Mouse (Mus musculus): ENCODE measurements around the gene Hsd17b2. TPM values are rescaled to one million over a fixed set of nuclear protein-coding genes. Genes with fewer than 3 reads are reported as not detected.
"Not testable (repeated sequence)": the region's sequence is repeated elsewhere in the genome, so short reads cannot be mapped to it uniquely, and the experiment has no call there.

Gene Hsd17b2
- total RNA-seq, 2 experiments from 2014 or later, result not detected

DNA sequence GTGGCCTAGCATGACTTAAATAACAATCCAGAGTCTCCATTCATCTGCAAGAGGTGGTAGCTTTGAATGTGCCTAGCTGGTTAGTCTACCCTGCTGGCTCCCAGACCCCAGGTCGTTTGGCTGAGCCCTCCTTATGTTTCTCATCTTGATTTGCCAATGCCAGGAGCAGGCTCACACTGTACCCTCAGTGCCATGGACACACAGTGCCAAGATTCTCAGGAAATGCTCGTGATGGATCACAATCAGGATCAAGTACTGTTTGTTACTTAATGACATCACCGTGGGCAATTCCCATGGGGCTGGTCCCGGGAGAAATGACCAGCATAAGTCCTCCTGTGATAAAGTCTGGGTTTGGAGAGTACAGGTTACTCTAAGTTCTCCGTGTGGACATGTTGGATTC is 14.2 kb downstream of the Hsd17b2 start:
- no peak for DNase-seq

DNA sequence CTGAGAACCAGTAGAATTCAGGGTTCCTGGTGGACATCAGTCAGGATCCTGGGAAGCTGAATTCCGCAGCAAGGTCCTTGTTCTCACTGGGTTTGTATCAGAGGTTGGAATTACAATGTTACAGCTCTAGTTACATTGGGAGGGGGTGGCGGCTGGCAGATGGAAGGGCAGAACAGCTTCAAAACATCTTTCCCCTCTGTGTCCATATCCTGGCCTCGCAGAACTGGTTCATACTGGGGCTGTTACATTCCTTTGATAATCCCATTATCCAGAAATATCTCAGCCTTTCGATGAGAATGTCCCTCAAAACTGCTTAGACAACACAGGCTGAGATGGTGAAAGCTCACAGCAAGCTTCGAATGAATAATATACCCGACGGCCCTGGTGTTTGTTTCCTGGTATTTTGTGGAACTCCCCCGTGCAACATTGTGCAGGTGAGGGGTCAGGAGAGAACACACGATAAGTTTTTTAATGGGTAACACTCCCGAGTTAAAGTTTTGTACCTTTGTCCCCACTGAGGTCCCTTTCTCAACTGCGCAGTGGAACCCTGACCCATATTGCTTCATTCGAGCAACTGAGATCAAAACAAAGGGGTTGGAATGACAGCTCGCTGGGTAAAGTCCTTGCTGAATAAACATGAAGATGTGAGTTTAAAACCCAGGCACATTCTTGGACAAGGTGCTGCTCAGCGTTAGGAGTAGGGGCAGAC is 16.6 kb downstream of the Hsd17b2 start:
- no peak for DNase-seq

DNA sequence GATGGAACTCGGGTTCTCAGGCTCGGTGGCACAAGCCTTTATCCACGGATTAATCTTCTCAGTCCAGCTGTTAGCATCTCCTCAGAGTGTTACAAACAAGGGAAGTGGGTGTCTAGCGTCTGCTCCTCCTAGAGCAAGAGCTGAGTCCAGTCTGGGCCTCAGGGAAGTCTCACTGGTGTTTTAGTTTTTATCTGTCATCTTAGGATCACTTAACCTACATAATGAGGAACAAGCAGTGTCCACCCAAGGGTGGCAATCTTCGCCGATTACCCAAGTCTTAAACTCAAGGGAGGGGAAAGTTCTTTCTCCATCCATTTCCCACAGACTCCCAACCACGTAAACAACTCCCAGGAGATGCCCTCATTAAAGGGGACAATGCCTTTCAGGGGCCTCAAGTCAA is 24.8 kb downstream of the Hsd17b2 start:
- DNase-seq, result no peak

DNA sequence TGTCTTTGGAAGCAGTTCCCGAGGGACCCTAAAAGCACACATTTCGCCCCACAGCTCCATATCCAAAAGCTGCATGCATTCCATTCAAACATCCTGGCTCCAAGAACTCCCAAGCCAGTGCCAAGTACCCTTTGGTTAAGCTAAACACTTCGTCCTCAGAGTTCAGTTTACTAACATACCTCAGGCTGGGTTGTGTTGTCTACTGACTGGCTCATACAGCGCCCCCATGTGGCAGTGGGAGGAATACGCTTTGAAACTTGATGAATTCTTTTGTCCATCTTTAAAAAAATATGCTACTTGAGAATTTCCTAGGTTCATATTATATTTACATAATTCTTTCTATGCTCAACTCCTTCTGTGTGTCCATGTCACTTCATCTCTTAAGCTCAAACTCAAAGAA is 25.9 kb downstream of the Hsd17b2 start:
- peak; percentile 16 for DNase-seq

DNA sequence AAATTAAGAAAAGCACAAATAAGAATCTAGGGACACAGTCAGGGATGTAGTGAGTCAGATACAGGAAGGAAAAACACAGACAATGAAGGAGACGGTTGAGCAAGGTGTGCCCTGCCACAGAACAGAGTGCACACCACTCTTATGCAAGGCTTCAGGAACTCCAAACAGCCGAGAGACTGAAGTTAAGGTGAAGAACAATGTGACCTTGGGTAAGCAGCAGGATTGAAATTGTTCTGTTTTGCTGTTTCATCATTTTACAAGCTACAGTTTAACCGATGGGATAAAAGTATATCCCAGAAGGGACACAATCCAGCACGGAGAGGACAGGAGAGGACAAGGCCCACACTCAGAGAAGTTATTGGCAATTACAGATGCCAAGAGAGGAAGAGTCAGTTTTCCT is 26.5 kb downstream of the Hsd17b2 start:
- DNase-seq, result no peak

DNA sequence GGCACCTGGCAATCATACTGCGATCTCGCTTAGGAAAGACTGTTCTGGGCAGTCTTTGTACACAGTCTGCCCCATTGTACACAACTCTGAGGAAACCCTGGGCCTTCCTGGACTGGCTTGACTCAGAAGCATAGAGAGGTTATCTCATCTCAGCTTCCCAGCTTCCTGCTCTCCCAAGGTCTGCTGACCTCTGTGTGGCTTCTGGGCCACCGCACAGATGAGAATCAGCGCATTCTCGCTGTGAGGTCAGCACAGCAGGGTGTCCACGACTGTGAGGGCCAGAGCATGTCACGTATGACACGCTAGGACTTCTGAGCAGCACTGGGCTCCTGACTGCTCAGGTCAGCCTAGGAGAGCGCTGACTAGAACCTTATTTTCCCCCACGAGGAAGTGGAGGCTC is 29.3 kb downstream of the Hsd17b2 start:
- DNase-seq, result no peak

DNA sequence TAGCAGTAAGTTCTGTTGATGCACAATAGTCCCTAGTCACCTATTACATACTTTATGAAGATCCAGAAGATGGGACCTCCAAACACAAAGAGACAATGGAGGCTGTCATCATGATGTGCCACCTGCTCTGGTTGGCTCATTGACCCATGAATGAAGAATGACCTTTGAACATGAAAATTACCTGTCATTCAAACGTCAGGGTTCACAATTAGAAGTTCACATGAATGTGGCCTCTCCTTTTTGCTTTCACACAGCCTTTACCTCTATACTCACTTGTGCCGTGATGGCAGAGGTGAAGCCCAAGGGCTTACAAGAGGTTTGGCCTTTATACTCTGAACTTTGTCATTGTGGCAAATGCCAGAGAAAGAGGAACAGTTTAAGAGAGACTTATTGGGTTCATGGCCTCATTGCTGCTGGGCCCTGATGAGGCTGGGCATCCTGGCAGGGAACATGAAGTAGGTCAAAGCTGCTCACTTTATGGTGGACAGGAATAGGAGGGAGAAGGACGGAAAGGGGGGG is 35.0 kb downstream of the Hsd17b2 start:
- no peak for DNase-seq

DNA sequence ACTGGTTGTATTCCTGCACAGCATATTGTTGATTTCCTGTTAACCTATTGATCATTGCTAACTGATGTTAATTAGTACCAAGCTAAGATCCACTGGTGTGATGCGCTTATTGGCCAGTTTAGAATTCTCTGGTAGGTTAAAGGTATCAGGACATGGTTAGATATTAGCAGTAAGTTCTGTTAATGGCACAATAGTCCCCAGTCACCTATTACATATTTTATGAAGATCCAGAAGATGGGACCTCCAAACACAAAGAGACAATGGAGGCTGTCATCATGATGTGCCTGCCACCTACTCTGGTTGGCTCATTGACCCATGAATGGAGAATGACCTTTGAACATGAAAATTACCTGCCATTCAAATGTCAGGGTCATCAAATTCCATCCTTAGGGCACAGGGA is 36.5 kb downstream of the Hsd17b2 start:
- not testable (repeated sequence) for DNase-seq

DNA sequence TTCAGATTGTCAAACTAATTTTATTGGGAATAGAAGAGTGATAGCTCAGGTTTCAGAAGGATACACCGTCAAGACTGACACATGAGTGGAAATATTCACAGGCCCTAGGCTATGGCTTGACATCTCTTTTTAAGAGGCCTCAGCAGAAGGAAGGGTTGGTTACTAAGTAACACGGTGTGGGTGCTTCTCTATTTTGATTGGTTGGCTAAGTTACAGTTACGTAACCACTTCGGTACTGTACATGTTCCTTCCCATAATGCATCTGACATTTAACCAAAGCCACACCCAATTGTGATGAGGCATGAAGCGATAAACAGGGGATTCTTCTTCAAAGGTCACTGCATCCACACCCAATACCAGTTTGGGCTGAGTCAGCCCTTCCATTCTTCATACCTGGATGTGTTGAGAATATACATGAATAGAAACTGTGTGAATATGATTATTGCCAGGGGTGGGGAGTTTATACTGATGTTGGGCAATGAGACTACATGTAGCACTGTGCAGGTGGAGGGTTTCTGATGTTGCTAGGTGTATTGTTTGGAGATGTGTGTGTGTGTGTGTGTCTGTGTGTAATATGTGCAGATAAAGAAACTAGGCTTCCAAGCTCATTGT is 38.8 kb downstream of the Hsd17b2 start:
- DNase-seq, result no peak

DNA sequence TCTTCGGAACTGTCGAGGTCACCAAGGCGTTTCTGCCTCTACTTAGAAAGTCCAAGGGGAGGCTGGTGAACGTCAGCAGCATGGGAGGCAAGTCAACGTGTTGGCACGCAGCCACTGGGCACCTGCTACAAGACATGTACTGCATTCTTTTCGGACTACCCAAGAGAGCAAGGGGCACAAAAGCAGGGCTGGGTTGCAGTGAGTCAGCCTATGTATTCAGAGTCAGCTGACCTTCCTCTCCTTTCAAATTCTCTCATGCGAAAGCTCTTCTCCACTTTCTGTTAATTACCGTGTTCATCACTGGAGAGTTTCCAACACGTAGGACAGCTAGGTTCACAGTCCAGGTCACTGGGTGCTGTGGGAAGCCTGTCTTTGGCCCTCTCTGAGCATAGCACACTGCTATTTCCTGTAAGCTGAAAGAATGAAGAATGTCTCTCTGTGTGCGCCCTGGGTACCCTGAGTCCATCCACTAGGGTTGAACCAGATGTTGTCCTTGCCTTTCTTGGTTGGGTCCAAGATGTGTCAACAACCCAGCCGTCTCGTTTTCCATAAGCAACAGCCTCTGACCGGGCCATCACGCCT is 40.8 kb downstream of the Hsd17b2 start:
- peak; percentile 14 for DNase-seq

DNA sequence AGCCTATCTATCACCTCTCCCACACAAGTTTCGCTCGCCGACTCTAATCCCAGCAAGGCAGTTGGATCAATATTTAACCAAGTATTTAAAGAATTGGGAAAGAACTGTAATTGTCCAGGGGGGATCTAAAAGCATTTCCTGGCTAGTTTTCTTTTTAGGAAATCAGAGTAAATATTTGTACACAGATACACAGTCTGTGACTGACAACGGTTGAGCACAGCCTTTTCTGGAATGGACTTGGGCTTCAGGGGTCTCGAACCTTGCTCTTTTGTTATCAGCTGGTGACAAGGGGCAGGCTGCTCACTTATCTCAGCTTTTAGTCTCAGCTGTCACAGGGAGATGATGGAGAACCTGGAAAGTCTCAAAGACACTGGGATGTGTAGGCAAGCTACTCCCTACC is 44.9 kb downstream of the Hsd17b2 start:
- no peak for DNase-seq

DNA sequence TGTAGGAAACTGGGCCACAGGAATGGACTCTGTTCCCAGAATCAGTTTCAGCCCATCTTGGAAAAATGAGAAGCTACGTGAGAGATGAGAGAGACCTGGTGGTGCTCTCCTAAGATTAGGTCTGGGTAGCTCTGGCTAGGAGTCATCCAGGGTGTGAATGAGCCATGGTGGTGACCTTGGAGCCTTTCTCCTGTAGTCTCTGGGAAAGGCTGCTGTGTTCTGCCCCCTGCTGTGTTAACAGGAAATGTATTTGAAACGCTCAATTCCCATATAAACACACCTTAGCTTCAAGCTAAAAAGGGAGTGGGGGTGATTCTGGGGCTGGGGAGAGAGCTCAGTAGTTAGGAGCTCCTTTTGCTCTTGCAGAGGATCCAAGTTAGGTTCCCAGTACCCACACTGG is 45.7 kb downstream of the Hsd17b2 start:
- DNase-seq, result no peak

DNA sequence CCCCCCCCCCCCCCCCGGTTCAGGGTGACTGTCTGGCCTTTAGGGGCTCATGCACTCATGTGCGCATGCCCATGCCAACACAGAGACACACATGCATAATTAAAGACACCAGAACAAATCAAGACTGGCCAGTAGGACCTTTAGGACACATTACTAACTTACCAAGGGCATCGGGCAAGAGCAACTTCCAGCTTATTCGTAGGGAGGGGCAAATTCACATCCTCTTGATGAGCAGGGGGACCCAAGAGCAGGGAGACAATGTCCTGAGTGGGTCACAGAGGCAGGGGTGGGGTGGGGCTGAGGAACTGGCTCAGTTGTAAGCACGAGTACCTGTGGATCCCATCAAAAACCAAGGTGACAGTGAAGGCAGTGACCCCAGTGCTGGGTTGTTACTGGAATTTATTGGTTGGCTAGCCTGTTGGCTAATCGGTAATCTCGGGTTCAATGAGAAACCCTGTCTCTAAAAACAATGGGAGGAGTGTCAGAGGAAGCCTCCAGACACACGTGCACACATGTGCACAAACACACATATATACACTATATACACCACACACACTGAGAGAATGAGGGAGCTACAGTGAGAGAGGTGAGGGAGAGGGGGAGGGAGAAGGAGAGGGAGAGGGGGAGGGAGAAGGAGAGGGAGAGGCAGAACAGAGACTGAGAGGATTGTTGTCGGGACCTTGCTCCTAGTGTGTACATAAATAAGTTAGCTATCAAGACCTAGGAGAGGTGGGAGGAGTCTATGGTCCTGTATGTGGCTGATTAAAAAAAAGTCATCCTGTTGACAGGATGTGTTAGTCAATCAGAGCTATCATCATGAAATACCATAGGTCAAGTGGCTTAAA is 46.4 kb downstream of the Hsd17b2 start:
- no peak for DNase-seq

DNA sequence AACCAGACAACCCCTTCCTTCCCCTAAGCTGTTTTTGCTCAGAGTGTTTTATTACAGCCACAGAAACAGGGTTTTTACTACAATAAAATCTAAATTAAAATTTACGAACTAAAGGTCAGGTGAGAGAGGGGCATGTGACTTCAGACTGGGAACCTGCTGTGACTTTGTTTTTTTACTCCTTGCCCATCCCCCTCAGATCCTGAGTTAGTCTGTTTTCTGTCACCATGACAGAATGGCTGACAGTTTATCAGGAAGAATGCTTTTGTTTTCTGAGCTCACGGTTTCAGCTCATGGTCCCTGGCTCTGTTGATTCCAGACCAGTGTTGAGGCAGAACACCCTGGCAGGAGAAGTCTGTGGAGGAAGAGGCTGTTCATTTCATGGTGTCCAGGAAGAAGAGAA is 47.7 kb downstream of the Hsd17b2 start:
- DNase-seq, result no peak

DNA sequence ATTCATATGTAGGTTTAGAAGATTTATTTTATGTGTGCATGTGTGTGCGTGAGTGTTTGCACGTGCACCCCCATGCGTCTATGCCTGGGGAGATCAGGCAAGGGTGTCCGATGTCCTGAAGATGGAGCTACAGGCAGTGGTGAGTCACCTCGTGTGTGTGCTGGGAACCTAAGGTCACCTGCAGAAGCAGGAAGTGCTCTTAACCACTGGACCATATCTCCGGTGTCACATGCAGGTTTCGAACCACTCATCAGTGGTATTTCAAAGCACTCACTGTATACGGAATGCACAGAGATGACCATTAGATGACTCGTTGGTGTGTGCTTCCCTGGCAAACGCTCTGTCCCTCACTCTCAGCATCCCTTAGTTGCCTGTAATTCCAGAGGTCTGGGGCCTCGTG is 56.2 kb downstream of the Hsd17b2 start:
- no peak for DNase-seq

DNA sequence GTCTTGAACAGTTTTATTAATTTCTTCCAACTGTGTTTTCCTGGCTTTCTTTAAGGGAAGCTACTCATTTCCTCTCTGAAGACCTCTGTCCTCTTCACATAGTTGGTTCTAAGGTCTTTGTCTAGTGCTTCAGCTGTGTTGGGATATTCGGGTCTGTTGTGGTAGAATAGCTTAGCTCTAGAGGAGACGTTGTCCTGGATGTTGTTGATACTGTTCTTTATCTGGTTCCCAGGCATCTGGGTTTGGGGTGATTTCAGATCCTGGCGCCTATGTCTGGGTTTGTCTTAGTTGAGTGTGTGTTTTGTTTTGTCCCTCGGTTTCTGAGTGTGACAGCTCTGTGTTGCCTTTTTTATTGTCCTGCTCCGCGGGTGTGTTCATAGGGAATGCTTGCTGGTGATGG is 61.1 kb downstream of the Hsd17b2 start:
- DNase-seq, result no peak

DNA sequence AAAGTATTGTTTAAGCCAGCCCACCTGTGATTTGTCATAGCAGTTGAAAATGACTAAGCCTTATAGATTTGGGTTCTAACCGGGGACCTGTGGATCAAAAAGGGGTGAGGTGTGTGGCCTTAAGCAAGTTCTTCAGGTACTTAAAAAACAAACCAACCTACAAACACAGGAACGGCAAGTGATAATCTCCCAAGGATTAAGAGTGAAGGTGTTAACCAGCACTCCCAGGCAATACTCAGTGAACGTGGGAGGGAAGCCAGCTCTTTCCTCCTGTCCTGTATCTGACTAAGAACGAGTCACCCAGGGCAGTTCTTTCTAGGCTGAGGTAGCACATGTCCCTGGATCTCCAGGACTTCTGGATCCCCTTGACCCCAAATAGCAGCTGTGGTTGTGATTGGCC is 62.9 kb downstream of the Hsd17b2 start:
- no peak for DNase-seq

DNA sequence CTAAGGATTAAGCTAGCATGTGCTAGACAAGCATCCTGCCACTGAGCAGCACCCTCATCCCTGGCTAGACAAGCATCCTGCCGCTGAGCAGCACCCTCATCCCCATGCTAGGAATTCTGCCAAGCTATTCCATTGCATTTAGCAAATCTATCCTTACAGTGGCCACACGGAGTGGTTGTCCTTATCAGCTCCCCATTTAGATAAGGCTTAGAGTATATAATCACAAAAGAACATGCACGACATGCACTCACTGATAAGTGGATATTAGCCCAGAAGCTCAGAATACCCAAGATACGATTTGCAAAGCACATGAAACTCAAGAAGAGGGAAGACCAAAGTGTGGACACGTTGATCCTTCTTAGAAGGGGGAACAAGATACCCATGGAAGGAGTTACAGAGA is 64.2 kb downstream of the Hsd17b2 start:
- no peak for DNase-seq

DNA sequence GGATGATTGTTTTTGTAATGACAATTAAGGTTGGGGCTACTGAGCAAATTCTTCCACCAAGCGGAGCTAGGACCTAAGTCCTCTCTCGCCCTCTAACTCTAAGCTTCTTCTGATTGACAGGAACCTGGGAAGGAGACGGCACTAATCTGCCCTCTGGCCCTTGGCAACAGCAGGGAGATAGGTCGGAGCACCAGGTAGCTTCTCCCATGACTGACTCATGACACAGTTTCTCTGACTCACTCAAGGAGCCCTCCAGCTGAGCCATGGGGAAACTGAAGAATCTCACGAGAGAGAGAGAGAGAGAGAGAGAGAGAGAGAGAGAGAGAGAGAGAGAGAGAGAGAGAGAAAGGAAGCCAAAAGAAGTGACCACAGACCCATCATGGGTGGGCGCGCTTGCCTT is 67.3 kb downstream of the Hsd17b2 start:
- DNase-seq, result no peak

DNA sequence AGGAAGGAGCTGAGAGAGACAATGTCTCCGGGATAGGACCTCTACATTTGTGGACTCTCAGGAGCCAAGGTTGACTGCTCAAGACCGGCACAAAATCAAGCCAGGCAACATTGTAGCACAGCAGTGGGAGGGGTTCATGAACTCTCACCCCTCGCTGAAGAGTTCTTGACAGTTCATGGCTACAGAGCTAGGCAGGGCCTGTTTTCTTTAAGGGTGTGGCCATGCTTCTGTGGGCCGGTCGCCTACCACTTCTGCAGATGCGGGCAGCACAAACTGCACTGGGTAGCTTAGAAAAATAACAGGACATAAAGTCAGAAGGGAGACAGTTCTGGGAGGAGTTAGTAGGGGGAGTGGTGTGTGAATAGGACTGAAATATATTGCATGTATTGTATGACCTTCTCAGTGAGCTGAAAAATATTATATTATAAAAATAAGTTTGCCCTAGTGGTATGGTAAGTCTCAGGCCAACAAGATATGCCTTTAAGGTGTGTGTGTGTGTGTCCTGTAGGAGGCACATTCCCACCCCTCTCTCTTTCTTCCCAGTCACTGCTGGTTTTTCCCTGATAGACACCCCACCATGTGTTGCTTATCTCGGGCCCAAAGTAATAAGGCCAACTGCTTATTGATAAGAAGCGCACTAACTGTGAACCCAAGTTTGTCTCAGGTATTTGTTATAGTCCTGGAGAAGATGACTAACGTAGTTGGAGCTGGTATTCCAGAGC is 69.6 kb downstream of the Hsd17b2 start:
- DNase-seq, result no peak

DNA sequence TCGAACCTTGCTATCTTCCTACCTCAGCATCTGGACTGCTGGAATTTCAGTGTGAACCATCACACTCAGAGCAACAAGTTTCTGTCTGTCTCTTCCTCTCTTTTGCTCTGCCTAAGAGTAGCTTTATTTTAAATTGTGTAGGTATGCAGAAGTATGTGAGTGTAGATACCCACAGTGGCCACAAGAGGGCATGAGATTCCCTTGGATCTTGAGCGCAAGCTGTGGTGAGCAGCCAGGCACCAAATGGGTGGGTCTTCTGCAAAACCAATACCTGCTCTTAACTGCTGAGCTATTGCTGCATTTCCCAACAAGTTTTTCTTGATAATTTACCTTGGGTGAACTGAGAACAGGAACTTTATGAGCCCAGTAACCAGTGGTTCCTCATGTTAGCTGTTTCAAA is 70.4 kb downstream of the Hsd17b2 start:
- DNase-seq, result peak; percentile 36

DNA sequence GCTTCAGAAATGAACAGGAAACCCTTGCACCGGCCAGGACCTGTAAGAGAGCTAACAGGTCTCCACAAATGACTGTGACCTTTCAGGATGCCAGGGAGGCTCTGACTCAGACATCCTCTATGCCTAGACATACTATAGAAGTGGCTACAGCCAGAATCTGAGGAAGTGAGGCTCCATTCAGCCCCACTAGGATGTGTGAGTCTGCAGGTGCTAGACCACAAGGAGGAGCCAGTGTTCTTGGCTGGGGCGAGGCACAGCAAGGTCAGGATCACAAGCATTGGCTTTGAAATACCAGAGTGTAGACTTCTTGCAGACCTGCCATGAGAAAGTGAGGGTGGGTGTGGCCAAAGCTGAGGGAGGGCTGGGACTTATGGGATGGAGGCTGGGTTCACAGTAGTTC is 70.9 kb downstream of the Hsd17b2 start:
- no peak for DNase-seq

Measured in heart, postnatal 4 days (tissue).